Comparison of ENCODE assay signal across 8 mouse cellular contexts in genomic region chr12:104448099-104448498, GRCm38 (mm10). TPM values are rescaled to one million over a fixed set of nuclear protein-coding genes. Genes with fewer than 3 reads are reported as not detected.
DNase-seq lines count a peak whose midpoint lies in the region; ATAC-seq and TF ChIP-seq lines count a peak whose summit lies in the region.

No protein-coding gene starts in this region.

- TF ChIP-seq CTCF in CH12.LX (conservative IDR thresholded peaks at IDR 0.05 in 1 of 2, IDR thresholded peaks at IDR 0.05 in 1 of 2; ENCODE audit: low read depth in 2 of 2, low read length in 2 of 2): peak; percentile 49 to 61
- TF ChIP-seq CTCF in lung, adult 2 months (IDR thresholded peaks at IDR 0.05; ENCODE audit: insufficient read depth, low read length): peak; percentile 47

- peak; percentile 68 for DNase-seq in hindbrain, embryonic 11.5 days (ENCODE audit: low spot score)
- DNase-seq in CH12.LX (ENCODE audit: extremely low read depth): peak; percentile 48
- DNase-seq in adrenal gland, adult 18-20 months (ENCODE audit: low spot score in 2 of 2): peak; percentile 56 to 59
- peak; percentile 56 for DNase-seq in lung, adult 2 months
- peak; percentile 83 for DNase-seq in testis, postnatal 10 days (ENCODE audit: low spot score)
- no peak for DNase-seq in layer of hippocampus, adult 9-11 months

- TF ChIP-seq POLR2A in CH12.LX (IDR thresholded peaks at IDR 0.05; ENCODE audit: low read depth, low read length): no peak
- TF ChIP-seq POLR2A in lung, adult 2 months (IDR thresholded peaks at IDR 0.05; ENCODE audit: borderline replicate concordance, extremely low read depth, low read depth, low read length): no peak

- H3K79me2 ChIP-seq in CH12.LX (replicated peaks; ENCODE audit: control insufficient read depth, extremely low read depth, insufficient read depth, poor library complexity, severe bottlenecking): no peaks in the 10 kb centered on the region

- no peak for ATAC-seq in hindbrain, embryonic 11.5 days (ENCODE audit: low FRiP score)
- ATAC-seq in hindbrain, embryonic 12.5 days (ENCODE audit: low FRiP score): no peak
- no peak for ATAC-seq in embryonic facial prominence, embryonic 13.5 days (ENCODE audit: insufficient number of reproducible peaks, insufficient read depth, low FRiP score, low TSS enrichment, low read depth)

- H3K4me1 ChIP-seq in hindbrain, embryonic 11.5 days (replicated peaks; ENCODE audit: control insufficient read depth, insufficient read depth, low read length): no peaks in the 10 kb centered on the region
- no peaks in the 10 kb centered on the region for H3K4me1 ChIP-seq in hindbrain, embryonic 12.5 days
- H3K4me1 ChIP-seq in CH12.LX (ENCODE audit: control insufficient read depth in 1 of 2, insufficient read depth in 2 of 2): no peaks in the 10 kb centered on the region
- H3K4me1 ChIP-seq in embryonic facial prominence, embryonic 13.5 days: peaks cover 35% of the 10 kb centered on the region
- no peaks in the 10 kb centered on the region for H3K4me1 ChIP-seq in lung, adult 2 months (ENCODE audit: control insufficient read depth, insufficient read depth, low read length)

- no peaks in the 10 kb centered on the region for H3K27me3 ChIP-seq in hindbrain, embryonic 11.5 days (ENCODE audit: control insufficient read depth, insufficient read depth, low read length)
- 0 out of 2 replicates have a peak, but pooled peaks cover 2% of the 10 kb centered on the region for H3K27me3 ChIP-seq in hindbrain, embryonic 12.5 days
- H3K27me3 ChIP-seq in CH12.LX (replicated peaks): peaks cover 52% of the 10 kb centered on the region
- H3K27me3 ChIP-seq in embryonic facial prominence, embryonic 13.5 days: peaks cover 9% of the 10 kb centered on the region

- dilution Hi-C loops in CH12.LX (cut with MboI; ENCODE audit: extremely low pct_ligation_motif_present, extremely low pct_unique_long_range_greater_than_20kb, low sequenced_read_pairs): no loop called here

- H3K36me3 ChIP-seq in hindbrain, embryonic 11.5 days (ENCODE audit: control insufficient read depth, insufficient read depth, low read length): no peaks in the 10 kb centered on the region
- no peaks in the 10 kb centered on the region for H3K36me3 ChIP-seq in hindbrain, embryonic 12.5 days
- H3K36me3 ChIP-seq in CH12.LX (replicated peaks in 1 of 2; ENCODE audit: control insufficient read depth in 1 of 2, insufficient read depth in 1 of 2, low read length in 1 of 2): no peaks in the 10 kb centered on the region
- no peaks in the 10 kb centered on the region for H3K36me3 ChIP-seq in embryonic facial prominence, embryonic 13.5 days

- no peak overlapping the region for H3K27ac ChIP-seq in hindbrain, embryonic 11.5 days (ENCODE audit: low read depth, low read length)
- H3K27ac ChIP-seq in hindbrain, embryonic 12.5 days: no peak overlapping the region
- no peak overlapping the region for H3K27ac ChIP-seq in CH12.LX (ENCODE audit: insufficient read depth, low read depth)
- H3K27ac ChIP-seq in embryonic facial prominence, embryonic 13.5 days: no peak overlapping the region

- TF ChIP-seq RAD21 in CH12.LX (IDR thresholded peaks at IDR 0.05; ENCODE audit: low read depth, low read length): no peak; the same call in 1 of the 2 replicates

- no peak overlapping the region for H3K4me3 ChIP-seq in hindbrain, embryonic 11.5 days (ENCODE audit: low read depth, low read length)
- no peak overlapping the region for H3K4me3 ChIP-seq in hindbrain, embryonic 12.5 days
- H3K4me3 ChIP-seq in CH12.LX (replicated peaks in 1 of 3; ENCODE audit: low read depth in 2 of 3, low read length in 2 of 3, poor library complexity in 1 of 3): no peak overlapping the region
- no peak overlapping the region for H3K4me3 ChIP-seq in embryonic facial prominence, embryonic 13.5 days
- no peak overlapping the region for H3K4me3 ChIP-seq in lung, adult 2 months (replicated peaks; ENCODE audit: extremely low read depth, low read depth, low read length)

- 36% methylated on average over 13 of the region's 13 CpGs for WGBS in hindbrain, embryonic 11.5 days
- 36% methylated on average over 13 of the region's 13 CpGs for WGBS in hindbrain, embryonic 12.5 days
- WGBS in embryonic facial prominence, embryonic 13.5 days: 26% methylated on average over 13 of the region's 13 CpGs
- WGBS in lung, adult 2 months: 32% methylated on average over 13 of the region's 13 CpGs

- H3K9ac ChIP-seq in hindbrain, embryonic 11.5 days (ENCODE audit: low read depth, low read length): no peak overlapping the region
- H3K9ac ChIP-seq in hindbrain, embryonic 12.5 days: no peak overlapping the region
- no peak overlapping the region for H3K9ac ChIP-seq in CH12.LX (ENCODE audit: insufficient read depth, low read depth)
- H3K9ac ChIP-seq in embryonic facial prominence, embryonic 13.5 days: no peak overlapping the region

- no peak for TF ChIP-seq EP300 in CH12.LX (IDR thresholded peaks at IDR 0.05; ENCODE audit: low read length)

- H3K4me2 ChIP-seq in hindbrain, embryonic 11.5 days (replicated peaks; ENCODE audit: low read depth, low read length): no peak overlapping the region
- no peak overlapping the region; the same call in 1 of the 2 replicates for H3K4me2 ChIP-seq in hindbrain, embryonic 12.5 days (replicated peaks)
- no peak overlapping the region for H3K4me2 ChIP-seq in CH12.LX (ENCODE audit: insufficient read depth, low read depth, poor library complexity, severe bottlenecking)
- H3K4me2 ChIP-seq in embryonic facial prominence, embryonic 13.5 days: peak overlapping the region; percentile 3; the same call in 1 of the 2 replicates

- in situ Hi-C loops in CH12.LX (cut with MboI; ENCODE audit: low pct_ligation_motif_present, low pct_unique_long_range_greater_than_20kb, low sequenced_read_pairs): loop anchor here (25.0 kb wide), 1 partner anchor 489 kb away; no protein-coding TSS in a partner anchor

- H3K9me3 ChIP-seq in hindbrain, embryonic 11.5 days (ENCODE audit: control insufficient read depth, low read length): no peaks in the 10 kb centered on the region
- no peaks in the 10 kb centered on the region for H3K9me3 ChIP-seq in hindbrain, embryonic 12.5 days (replicated peaks)
- no peaks in the 10 kb centered on the region for H3K9me3 ChIP-seq in CH12.LX (replicated peaks; ENCODE audit: low read length)
- H3K9me3 ChIP-seq in embryonic facial prominence, embryonic 13.5 days: no peaks in the 10 kb centered on the region

TF ChIP-seq in CH12.LX, 34 proteins besides CTCF, POLR2A, EP300 and RAD21:
- TF ChIP-seq IRF4 (IDR thresholded peaks at IDR 0.05; ENCODE audit: low read depth, low read length) (no peak), NRF1 (IDR thresholded peaks at IDR 0.05; ENCODE audit: low read depth, low read length) (peak; percentile 69), BHLHE40 (IDR thresholded peaks at IDR 0.05; ENCODE audit: low read depth, low read length) (no peak), TCF12 (IDR thresholded peaks at IDR 0.05; ENCODE audit: low read depth, low read length) (no peak), MAZ (IDR thresholded peaks at IDR 0.05; ENCODE audit: low read depth, low read length) (no peak), SMC3 (IDR thresholded peaks at IDR 0.05; ENCODE audit: low read depth, low read length) (peak; percentile 18; the same call in 1 of the 2 replicates), PAX5 (IDR thresholded peaks at IDR 0.05; ENCODE audit: low read length) (no peak), RCOR1 (conservative IDR thresholded peaks at IDR 0.05; ENCODE audit: low read depth, low read length) (no peak), SIN3A (IDR thresholded peaks at IDR 0.05; ENCODE audit: low read length) (no peak), ELF1 (IDR thresholded peaks at IDR 0.05; ENCODE audit: low read depth, low read length) (peak; percentile 49), KAT2A (IDR thresholded peaks at IDR 0.05; ENCODE audit: insufficient replicate concordance, low read length) (no peak), ZC3H11A (IDR thresholded peaks at IDR 0.05; ENCODE audit: low read depth, low read length) (no peak), MAX (IDR thresholded peaks at IDR 0.05; ENCODE audit: low read length) (no peak), ZNF384 (IDR thresholded peaks at IDR 0.05; ENCODE audit: low read depth, low read length) (no peak), MXI1 (IDR thresholded peaks at IDR 0.05; ENCODE audit: low read depth, low read length) (no peak), ZKSCAN1 (IDR thresholded peaks at IDR 0.05; ENCODE audit: borderline replicate concordance, low read depth, low read length) (no peak), JUND (conservative IDR thresholded peaks at IDR 0.05; ENCODE audit: low read depth, low read length) (no peak), TBP (conservative IDR thresholded peaks at IDR 0.05; ENCODE audit: low read depth, low read length) (no peak)

RNA-seq across cellular contexts. Expression of gene Gsc, which starts 25.0 kb away (rescaled TPM):
- 0.48 and 0.85 TPM in 2 replicates for polyA plus RNA-seq in hindbrain, embryonic 11.5 days (2014; fragmentation: Nextera tagmentation; extraction: Ambion mirVana)
- 1.5 and 1.8 TPM in 2 replicates for polyA plus RNA-seq in hindbrain, embryonic 12.5 days (2016; fragmentation: Nextera tagmentation; extraction: Ambion mirVana)
- total RNA-seq in CH12.LX (2012; rRNA removed) (not detected in 2 replicates), CH12.LX (2014; rRNA removed) (not detected in 2 replicates)
- not detected in 2 replicates for polyA plus RNA-seq in CH12.LX (2012; ENCODE audit: insufficient read length, low read depth)
- not detected for total RNA-seq in adrenal gland, adult 18-20 months (2021)
- 19.0 and 22.0 TPM in 2 replicates for polyA plus RNA-seq in embryonic facial prominence, embryonic 13.5 days (2015; fragmentation: Nextera tagmentation; extraction: Ambion mirVana)
- 0.08 and 0.95 TPM in 2 replicates for polyA plus RNA-seq in lung, adult 2 months (2012; rRNA removed)

RNA-seq across cellular contexts. Expression of gene Serpina3n, which starts 41.6 kb away (rescaled TPM):
- polyA plus RNA-seq in hindbrain, embryonic 11.5 days (2014; fragmentation: Nextera tagmentation; extraction: Ambion mirVana): 0.08 TPM in 1 of 2 replicates, not detected in the other
- 0.17 and 0.18 TPM in 2 replicates for polyA plus RNA-seq in hindbrain, embryonic 12.5 days (2016; fragmentation: Nextera tagmentation; extraction: Ambion mirVana)
- total RNA-seq in CH12.LX (2012; rRNA removed) (not detected in 2 replicates), CH12.LX (2014; rRNA removed) (not detected in 2 replicates)
- polyA plus RNA-seq in CH12.LX (2012; ENCODE audit: insufficient read length, low read depth): not detected in 2 replicates
- total RNA-seq in adrenal gland, adult 18-20 months (2021): 10 to 100 TPM in 1 of 2 experiments, 1 to 10 TPM in 1; 6.0 to 33.8 TPM
- 0.45 TPM in 1 of 2 replicates, not detected in the other for polyA plus RNA-seq in embryonic facial prominence, embryonic 13.5 days (2015; fragmentation: Nextera tagmentation; extraction: Ambion mirVana)
- 106 and 130 TPM in 2 replicates for polyA plus RNA-seq in lung, adult 2 months (2012; rRNA removed)

Comparison
In these comparisons a context has a peak if more than half of its experiments do, and no peak if none do; other contexts are left out.
1. RNA of gene Serpina3n, which starts 41.6 kb away (polyA plus RNA-seq): 106 to 130 TPM in lung, adult 2 months; 0.17 to 0.18 TPM in hindbrain, embryonic 12.5 days, 0.08 TPM in hindbrain, embryonic 11.5 days, 0.45 TPM in embryonic facial prominence, embryonic 13.5 days and not detected in CH12.LX; every median in the first group is over 10 times any median in the second.